Mouse (Mus musculus): ENCODE measurements around the gene Gcnt1.

DNA sequence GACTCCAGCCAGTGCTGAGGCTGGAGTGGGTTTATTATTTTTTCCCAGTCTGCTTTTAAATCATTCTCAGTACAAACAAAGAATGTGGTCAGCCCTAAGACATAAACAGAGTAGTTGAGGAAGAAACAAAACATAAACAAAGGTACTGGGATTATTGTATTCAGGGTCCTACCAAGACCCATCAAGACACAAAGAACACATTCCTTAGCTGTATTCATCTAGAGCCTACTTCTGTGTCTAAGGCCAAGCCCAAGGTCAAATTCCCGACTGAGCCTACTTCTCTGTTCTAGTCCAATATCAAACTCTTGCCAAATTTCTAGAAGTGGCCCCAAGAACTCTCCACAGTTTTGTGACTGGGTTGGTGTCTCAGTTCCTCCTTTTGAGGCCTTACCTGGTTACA, 45.2 kb upstream of the Gcnt1 start:
- TF ChIP-seq CTCF (IDR thresholded peaks at IDR 0.05; ENCODE audit: insufficient read depth, low read length) (no peak), POLR2A (IDR thresholded peaks at IDR 0.05; ENCODE audit: borderline replicate concordance, extremely low read depth, low read depth, low read length) (no peak)
